Mouse (Mus musculus) erythroblast, embryonic 14.5 days (primary cell): ENCODE measurements around the gene Bri3bp. TPM values are rescaled to one million over a fixed set of nuclear protein-coding genes. Genes with fewer than 3 reads are reported as not detected.

Source experiments
- H3K27me3 ChIP-seq: 2 replicates; pipeline ENCODE4 v1.6.1; 2012; ENCODE audit warnings: inconsistent platforms; ENCODE audit not compliant: control insufficient read depth
- H3K36me3 ChIP-seq: 2 replicates; pipeline ENCODE4 v1.6.1; 2012; ENCODE audit warnings: mild to moderate bottlenecking, inconsistent platforms; ENCODE audit not compliant: control insufficient read depth
- H3K4me1 ChIP-seq: 2 replicates; pipeline ENCODE4 v1.6.1; 2012; ENCODE audit warnings: inconsistent platforms; ENCODE audit not compliant: control insufficient read depth
- H3K4me3 ChIP-seq: replicated peaks from 2 replicates; pipeline ENCODE3; 2012; ENCODE audit warnings: moderate library complexity, mild to moderate bottlenecking, inconsistent platforms
- H3K9me3 ChIP-seq: 2 replicates; pipeline ENCODE4 v1.6.1; 2012; ENCODE audit warnings: low read length, inconsistent platforms, mixed read lengths; ENCODE audit not compliant: control insufficient read depth
- GATA1 ChIP-seq: IDR thresholded peaks from 2 replicates; pipeline ENCODE4 v1.6.1; 2012; ENCODE audit warnings: low read length, inconsistent platforms, mixed read lengths
- TAL1 ChIP-seq: IDR thresholded peaks from 3 replicates; pipeline ENCODE4 v1.6.1; 2012; ENCODE audit warnings: low read length, inconsistent platforms, mixed read lengths
- polyA plus RNA-seq: library from polyadenylated mRNA; stranded (reverse); fragments of >175 nt; gene quantifications from 2 replicates; pipeline ENCODE4 v1.2.3, GENCODE M21; 2012

Gene Bri3bp
- polyA plus RNA-seq, 1 experiment, result 0.38 TPM

DNA sequence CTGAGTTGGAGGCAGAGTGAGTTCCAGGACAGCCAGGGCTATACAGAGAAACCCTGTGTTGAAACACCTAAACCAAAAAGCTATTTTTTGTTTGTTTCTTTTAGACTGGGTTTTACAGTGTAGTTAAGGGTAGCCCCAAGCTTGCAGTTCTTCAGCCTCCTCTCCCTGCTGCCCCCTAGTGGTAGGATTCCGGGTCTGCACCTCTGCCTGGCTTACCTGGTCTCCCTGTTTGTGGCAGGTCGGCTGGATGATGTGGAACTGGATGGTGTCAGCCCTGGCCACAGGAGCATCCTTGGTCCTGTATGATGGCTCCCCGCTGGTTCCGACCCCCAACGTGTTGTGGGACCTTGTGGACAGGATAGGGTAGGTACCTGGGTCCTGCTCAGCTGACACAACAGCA lies 68.2 kb downstream of the Bri3bp start:
- Histone ChIP-seq H3K4me3 (no peak overlapping the region), H3K4me1 (no peaks in the 10 kb centered on the region), H3K36me3 (peaks cover 67% of the 10 kb centered on the region), H3K9me3 (peaks cover 4% of the 10 kb centered on the region; the same call in 1 of the 2 replicates), H3K27me3 (no peaks in the 10 kb centered on the region)
- TF ChIP-seq TAL1, result no peak
- TF ChIP-seq GATA1, result no peak

Other genes starting within 250 kb of the Bri3bp start
- gene Scarb1, start 100.5 kb upstream of the Bri3bp start, polyA plus RNA-seq, result 7.0 and 10.9 TPM in 2 replicates
- 0.06 TPM in 1 of 2 replicates, not detected in the other for gene Gm10382, start 52.2 kb upstream of the Bri3bp start, polyA plus RNA-seq
- gene Ubc, start 51.4 kb upstream of the Bri3bp start, polyA plus RNA-seq, result 17.4 and 56.1 TPM in 2 replicates
- gene Dhx37, start 7.4 kb upstream of the Bri3bp start, polyA plus RNA-seq, result 0.95 and 1.0 TPM in 2 replicates
- gene Aacs, start 34.2 kb downstream of the Bri3bp start, polyA plus RNA-seq, result 0.25 and 0.32 TPM in 2 replicates
- 0.09 TPM in 1 of 2 replicates, not detected in the other for gene Tmem132b, start 90.2 kb downstream of the Bri3bp start, polyA plus RNA-seq